Mouse (Mus musculus) gastrocnemius, adult 18-20 months (tissue): Measurements from ENCODE around the gene Purb. TPM values are rescaled to one million over a fixed set of nuclear protein-coding genes. Genes with fewer than 3 reads are reported as not detected.

Experiments
- DNase-seq: peaks from one replicate; pipeline ENCODE4 v3.0.0; 2021; ENCODE audit warnings: low spot score
- long read RNA-seq, 2 experiments: library from polyadenylated mRNA; stranded (forward); transcript quantifications; one replicate each; pipeline ENCODE4 v2.0.0; 2021
- total RNA-seq, 2 experiments: library from RNA; stranded (reverse); gene quantifications; 2 replicates each; pipeline ENCODE4 v1.2.3; 2021

Gene Purb
- 10 to 100 TPM; 19.0 to 21.1 TPM for total RNA-seq
- long read RNA-seq, experiment 1, full-length matches to known transcripts: 20 of 20 reads
- long read RNA-seq, experiment 1, partial matches to known transcripts: 0 of 20 reads
- long read RNA-seq, experiment 1, other reads (novel, unspliced or antisense): 0 of 20 reads
- long read RNA-seq, experiment 2, full-length matches to known transcripts: 39 of 39 reads
- long read RNA-seq, experiment 2, partial matches to known transcripts: 0 of 39 reads
- long read RNA-seq, experiment 2, other reads (novel, unspliced or antisense): 0 of 39 reads

- DNase-seq: peak; percentile 88
These were observed at the start of gene Purb for GRCm38 (mm10) chr11:6475867-6476484. Gene Purb (minus strand): TSS chr11:6475917.

GRCm38 (mm10) chr11:6525241-6525640, 49.5 kb upstream of the Purb start:
- no peak for DNase-seq

GRCm38 (mm10) chr11:6524880-6525238, 49.1 kb upstream of the Purb start:
- DNase-seq: no peak

- DNase-seq: no peak
These were observed 48.6 kb upstream of the Purb start for GRCm38 (mm10) chr11:6524165-6524879.

GRCm38 (mm10) chr11:6523662-6524088, 48.0 kb upstream of the Purb start:
- no peak for DNase-seq

- no peak for DNase-seq
These were observed 47.2 kb upstream of the Purb start for GRCm38 (mm10) chr11:6522782-6523525.

GRCm38 (mm10) chr11:6520507-6521173, 44.9 kb upstream of the Purb start, which contains the start of gene Myo1g:
Gene Myo1g (minus strand): TSS chr11:6520965.
- no peak for DNase-seq

GRCm38 (mm10) chr11:6519491-6520033, 43.8 kb upstream of the Purb start:
- DNase-seq: no peak

GRCm38 (mm10) chr11:6514837-6515236, 39.1 kb upstream of the Purb start:
- peak; percentile 29 for DNase-seq

GRCm38 (mm10) chr11:6508269-6508876, 32.7 kb upstream of the Purb start:
- no peak for DNase-seq

GRCm38 (mm10) chr11:6506516-6506915, 30.8 kb upstream of the Purb start:
- DNase-seq: no peak

- no peak for DNase-seq
These were observed 29.0 kb upstream of the Purb start for GRCm38 (mm10) chr11:6504689-6505088.

- no peak for DNase-seq
These were observed 28.5 kb upstream of the Purb start for GRCm38 (mm10) chr11:6504226-6504625.

GRCm38 (mm10) chr11:6502506-6502905, 26.8 kb upstream of the Purb start:
- DNase-seq: no peak

GRCm38 (mm10) chr11:6497311-6497948, 21.7 kb upstream of the Purb start:
- no peak for DNase-seq

GRCm38 (mm10) chr11:6489691-6490503, 14.2 kb upstream of the Purb start:
- DNase-seq: peak; percentile 39

- DNase-seq: no peak
These were observed 13.5 kb upstream of the Purb start for GRCm38 (mm10) chr11:6489257-6489656.

GRCm38 (mm10) chr11:6488041-6488684, 12.4 kb upstream of the Purb start:
- no peak for DNase-seq

- no peak for DNase-seq
These were observed 11.8 kb upstream of the Purb start for GRCm38 (mm10) chr11:6487496-6487895.
